Mouse (Mus musculus): ENCODE measurements around the gene Elovl4. TPM values are rescaled to one million over a fixed set of nuclear protein-coding genes. Genes with fewer than 3 reads are reported as not detected.
A peak's percentile ranks its signal among the peaks of the same experiment; 100 is the strongest.

Gene Elovl4
- total RNA-seq (2021), result 1 to 10 TPM in 1 of 2 experiments, under 1 TPM in 1; 0.50 to 1.0 TPM
- long read RNA-seq, experiment 1, partial matches to known transcripts, result 0 of 1 reads
- long read RNA-seq, experiment 1, other reads (novel, unspliced or antisense), result 0 of 1 reads
- long read RNA-seq, experiment 2, partial matches to known transcripts, result 0 of 2 reads
- long read RNA-seq, experiment 2, other reads (novel, unspliced or antisense), result 1 of 2 reads

GRCm38 (mm10) chr9:83805977-83806815 lies at the start of gene Elovl4:
Gene Elovl4, minus strand, starts transcription at chr9:83806277.
- peak; percentile 74 to 76 for DNase-seq

GRCm38 (mm10) chr9:83852464-83852863 lies 46.4 kb upstream of the Elovl4 start:
- DNase-seq, result no peak

GRCm38 (mm10) chr9:83834748-83835313 lies 28.8 kb upstream of the Elovl4 start:
- no peak for DNase-seq

DNA sequence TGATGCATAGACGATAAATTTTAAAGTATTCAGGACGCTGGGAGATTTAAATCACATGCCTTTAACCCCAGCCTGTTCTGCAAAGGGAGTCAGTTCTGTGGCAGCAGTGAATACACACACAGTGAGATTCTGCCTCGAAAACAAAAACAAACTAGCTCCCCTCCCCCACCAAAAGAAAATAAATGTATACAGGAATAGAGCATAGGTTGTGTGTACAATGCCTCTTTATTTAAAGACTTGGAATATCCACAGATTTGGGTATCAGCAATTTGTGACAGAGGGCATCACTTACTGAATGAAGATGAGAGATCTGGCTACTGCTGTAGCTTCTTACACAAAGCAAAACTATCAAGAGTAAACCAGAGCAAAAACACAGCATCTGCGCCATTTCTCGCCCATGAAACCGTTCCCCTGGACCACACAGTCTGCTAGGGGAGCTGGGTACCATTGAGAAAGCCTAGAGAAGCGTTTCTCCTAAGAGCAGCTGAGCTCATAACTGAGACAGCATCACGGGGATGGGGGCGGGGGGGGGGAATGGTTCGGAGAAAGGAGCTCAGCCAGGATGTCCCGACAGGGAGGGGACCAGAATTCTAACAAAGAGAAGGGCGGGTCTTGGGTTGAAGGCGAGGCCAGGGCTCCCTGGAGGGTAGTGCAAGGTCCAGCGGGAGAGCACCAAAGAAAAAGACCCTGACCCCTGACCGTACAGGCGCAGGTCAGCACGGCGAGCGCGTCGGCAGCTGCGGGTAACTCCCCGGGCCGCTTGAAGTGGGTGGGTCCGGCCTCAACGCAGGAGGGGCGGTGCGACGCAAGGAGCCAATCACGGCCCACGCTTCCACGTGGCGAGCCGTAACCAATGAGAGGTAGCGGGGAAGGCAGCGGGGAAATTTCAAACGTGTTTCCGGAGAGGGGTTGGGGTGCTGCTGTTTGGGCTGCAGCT lies 28.0 kb upstream of the Elovl4 start, which contains the start of gene Ttk:
Ttk (plus strand) TSS at position 879 of the 937 bp plus-strand sequence.
- DNase-seq, result peak; percentile 91

GRCm38 (mm10) chr9:83831152-83831551 lies 25.1 kb upstream of the Elovl4 start:
- no peak for DNase-seq

- DNase-seq, result no peak
Observed at GRCm38 (mm10) chr9:83829896-83830295, 23.8 kb upstream of the Elovl4 start.

GRCm38 (mm10) chr9:83822925-83823324 lies 16.8 kb upstream of the Elovl4 start:
- no peak for DNase-seq

DNA sequence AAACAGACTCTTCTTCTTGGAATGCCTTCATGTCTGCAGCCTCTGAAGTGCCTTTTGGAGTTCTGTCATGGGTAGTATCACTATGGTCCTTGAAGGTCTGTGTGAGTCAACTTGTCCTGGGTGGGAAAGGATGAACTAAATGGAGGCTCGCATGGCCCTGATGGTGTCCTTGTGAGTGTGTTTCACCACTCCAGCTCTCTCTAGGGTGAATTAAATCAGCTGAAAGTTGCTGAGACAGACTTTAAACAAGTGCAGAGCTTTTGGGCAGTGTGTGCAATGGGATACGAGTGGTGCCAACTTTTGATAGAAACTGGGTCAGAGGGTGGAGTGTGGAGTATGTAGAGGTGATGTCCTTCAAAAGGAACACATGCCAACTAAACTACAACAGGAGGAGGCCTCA lies 14.9 kb upstream of the Elovl4 start:
- peak; percentile 20 to 56 for DNase-seq

DNA sequence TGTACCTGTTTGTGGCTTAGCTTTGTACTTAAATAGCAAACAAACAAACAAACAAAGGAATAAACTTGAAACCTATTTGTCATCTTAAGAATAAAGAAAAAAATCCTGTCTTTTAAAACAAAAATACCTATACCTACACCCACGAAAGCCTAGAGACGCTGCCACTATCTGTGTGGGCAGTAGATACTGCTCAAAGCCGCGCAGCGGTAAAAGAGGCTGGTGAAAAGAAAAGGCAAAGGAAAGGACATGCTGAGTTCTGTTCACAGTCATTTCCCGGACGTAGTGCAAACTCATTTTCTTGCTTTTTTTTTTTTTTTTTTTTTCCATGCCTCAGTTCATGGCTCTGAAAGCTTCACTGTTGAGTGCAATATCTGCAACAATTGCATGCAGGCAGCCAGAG lies 13.1 kb upstream of the Elovl4 start:
- DNase-seq, result no peak

GRCm38 (mm10) chr9:83807562-83807961 lies 1.5 kb upstream of the Elovl4 start:
- DNase-seq, result peak; percentile 39 to 69

- peak in 1 of 2 experiments; percentile 3 for DNase-seq
Observed at GRCm38 (mm10) chr9:83805164-83805976, 707 bp downstream of the Elovl4 start.

DNA sequence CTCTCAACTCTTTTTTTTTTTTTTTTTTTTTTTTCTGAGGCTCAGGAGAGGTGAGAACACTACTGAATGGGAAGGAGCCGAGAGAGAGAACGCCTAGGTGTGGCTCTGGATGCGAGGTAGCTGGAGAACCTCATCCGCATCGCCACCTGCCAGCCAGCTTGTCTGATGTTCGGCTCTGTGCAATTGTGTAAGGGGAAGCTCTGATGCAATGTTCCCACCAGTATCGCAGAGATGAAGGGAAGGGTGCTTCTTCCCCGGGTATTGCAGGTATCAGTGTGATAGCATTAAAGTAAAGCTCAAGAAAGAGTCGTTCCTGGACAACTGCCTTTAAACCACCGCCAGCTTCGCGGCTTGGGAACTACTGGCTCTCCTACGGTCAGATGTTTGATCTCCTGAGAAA lies 1.7 kb downstream of the Elovl4 start:
- no peak for DNase-seq

DNA sequence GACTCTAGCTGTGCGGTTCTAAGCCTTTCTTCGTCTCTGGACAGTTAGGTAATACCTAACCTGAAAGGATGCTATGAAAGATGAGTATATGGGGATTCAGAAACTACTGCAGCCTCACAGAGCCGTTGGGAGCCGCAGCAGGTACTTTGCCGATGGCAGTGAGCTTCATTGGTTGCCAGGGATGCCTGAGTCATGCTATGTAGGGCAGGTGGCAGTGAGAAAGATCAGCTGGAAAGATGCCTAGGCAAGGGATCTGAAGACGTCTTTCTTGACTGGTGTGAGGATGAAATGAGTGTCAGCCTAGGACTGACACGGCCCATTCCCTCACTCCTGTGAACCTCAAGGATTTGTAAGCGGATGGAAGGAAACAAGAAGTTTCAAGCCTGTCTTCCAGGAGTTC lies 8.2 kb downstream of the Elovl4 start:
- DNase-seq, result no peak

DNA sequence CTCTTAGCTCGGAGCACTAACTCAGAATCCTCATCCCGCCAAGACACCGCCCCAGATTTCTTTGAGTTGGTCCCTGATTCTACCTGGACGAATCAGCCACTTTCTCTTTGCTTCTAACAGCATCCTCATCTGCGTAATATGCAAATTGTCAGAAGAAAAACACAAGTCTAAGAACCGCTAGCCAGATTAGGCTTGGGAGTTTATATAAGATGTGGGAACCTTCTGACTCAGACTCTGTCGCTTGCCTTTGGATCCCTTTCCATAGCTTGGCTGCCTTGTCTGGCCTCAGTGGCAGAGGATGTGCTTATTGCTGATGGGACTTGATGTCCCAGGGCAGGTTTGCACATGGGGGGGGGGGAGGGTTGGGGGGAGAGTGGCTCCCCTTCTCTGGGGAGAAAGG lies 9.2 kb downstream of the Elovl4 start:
- DNase-seq, result no peak

DNA sequence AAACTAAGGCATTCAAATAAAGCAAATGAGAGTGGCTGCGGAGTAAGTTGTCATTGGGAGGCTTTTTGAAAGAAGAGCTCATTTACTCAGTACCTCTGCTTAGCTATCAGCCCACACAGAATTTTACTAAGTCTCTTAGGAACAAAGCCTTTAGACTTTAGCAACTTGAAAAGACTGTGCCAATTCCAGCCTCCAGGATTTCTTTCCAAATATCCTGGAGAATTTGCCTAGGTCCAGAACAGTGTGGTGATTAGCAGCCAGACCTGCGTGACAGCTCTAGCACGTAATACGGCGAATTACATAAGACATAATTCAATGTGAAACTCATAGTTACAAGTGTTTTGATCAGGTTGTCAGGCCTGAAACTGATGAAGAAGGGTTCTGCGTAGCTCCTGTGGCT lies 16.8 kb downstream of the Elovl4 start:
- no peak for DNase-seq

DNA sequence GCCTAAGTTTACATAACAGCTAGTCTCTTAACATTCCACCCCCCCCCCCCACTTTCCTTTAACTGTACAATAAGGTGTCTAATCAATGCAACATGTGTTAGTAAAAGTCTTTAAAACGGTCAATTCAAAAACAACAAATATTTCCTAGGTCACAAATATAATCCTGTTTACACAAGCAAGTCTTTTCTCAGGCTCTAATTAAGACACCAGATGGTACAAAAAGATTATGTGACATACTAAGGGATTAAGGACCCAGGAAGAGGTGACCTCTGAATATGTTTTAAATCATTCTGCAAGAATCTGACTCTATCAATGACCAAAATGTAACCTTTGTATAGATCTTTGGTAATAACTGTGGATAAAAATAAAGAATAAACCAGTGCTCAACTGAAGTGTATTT lies 20.6 kb downstream of the Elovl4 start:
- DNase-seq, result no peak

GRCm38 (mm10) chr9:83778317-83778960 lies 27.6 kb downstream of the Elovl4 start:
- no peak for DNase-seq

GRCm38 (mm10) chr9:83761318-83761717 lies 44.8 kb downstream of the Elovl4 start:
- DNase-seq, result no peak

DNA sequence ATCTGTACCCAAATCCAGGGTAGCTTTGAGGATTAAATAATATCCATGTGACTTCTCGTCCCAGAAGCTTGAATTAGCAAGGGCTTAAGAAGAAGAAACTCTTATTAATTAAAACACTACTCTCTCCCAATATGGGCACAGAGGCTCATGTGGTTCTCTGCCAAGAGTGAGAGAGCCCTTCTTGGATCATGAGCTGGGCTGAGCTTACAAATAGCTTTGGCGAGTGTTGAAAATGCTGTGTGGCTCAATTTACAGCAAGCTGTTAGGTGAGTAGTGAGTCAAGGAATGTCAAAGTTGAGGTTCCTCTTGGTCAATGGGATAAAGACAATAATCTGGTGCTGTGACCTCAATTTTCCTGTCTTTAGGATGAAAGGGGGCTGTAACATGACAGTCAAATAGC lies 74.2 kb downstream of the Elovl4 start:
- no peak for DNase-seq

- DNase-seq, result no peak
Observed at GRCm38 (mm10) chr9:83730836-83731235, 75.2 kb downstream of the Elovl4 start.
